Mouse (Mus musculus) hindbrain, embryonic 13.5 days (tissue): ENCODE results near the gene Gm5799. TPM values are rescaled to one million over a fixed set of nuclear protein-coding genes. Genes with fewer than 3 reads are reported as not detected.
"Not testable (repeated sequence)": the region's sequence is repeated elsewhere in the genome, so short reads cannot be mapped to it uniquely, and the experiment has no call there.

Experiments
- ATAC-seq: fragments of 200-750 bp; cut with Nextera tagmentation; 2 replicates; pipeline ENCODE4 v1.8.0; 2017; ENCODE audit warnings: moderate TSS enrichment; ENCODE audit not compliant: low FRiP score
- H3K27ac ChIP-seq: fragments of 300-500 bp; sonication (generic); 2 replicates; pipeline ENCODE4 v1.5.1; 2015; ENCODE audit warnings: inconsistent platforms, mild to moderate bottlenecking, moderate library complexity
- H3K27me3 ChIP-seq: fragments of 300-500 bp; sonication (generic); 2 replicates; pipeline ENCODE4 v1.6.1; 2015; ENCODE audit warnings: mild to moderate bottlenecking, inconsistent platforms
- H3K36me3 ChIP-seq: fragments of 300-500 bp; sonication (generic); 2 replicates; pipeline ENCODE4 v1.6.1; 2015; ENCODE audit warnings: mild to moderate bottlenecking, inconsistent platforms
- H3K4me1 ChIP-seq: fragments of 300-500 bp; sonication (generic); replicated peaks from 2 replicates; pipeline ENCODE4 v1.6.1; 2015; ENCODE audit warnings: inconsistent platforms
- H3K4me2 ChIP-seq: fragments of 300-500 bp; sonication (generic); 2 replicates; pipeline ENCODE4 v1.6.1; 2015; ENCODE audit warnings: inconsistent platforms, mild to moderate bottlenecking, moderate library complexity
- H3K4me3 ChIP-seq: fragments of 300-500 bp; sonication (generic); 2 replicates; pipeline ENCODE4 v1.5.1; 2015; ENCODE audit warnings: mild to moderate bottlenecking, inconsistent platforms
- H3K9ac ChIP-seq: fragments of 300-500 bp; sonication (generic); 2 replicates; pipeline ENCODE4 v1.6.1; 2015; ENCODE audit warnings: mild to moderate bottlenecking, inconsistent platforms
- H3K9me3 ChIP-seq: fragments of 300-500 bp; sonication (generic); 2 replicates; pipeline ENCODE4 v1.6.1; 2016; ENCODE audit warnings: inconsistent platforms
- WGBS: fragments of 180-500 bp; shearing (Covaris S2); methylation state at CpG from one replicate; pipeline ENCODE4 v1.1.7; 2015; 5-methylcytosine and 5-hydroxymethylcytosine counted together
- polyA plus RNA-seq: library from polyadenylated mRNA; unstranded; fragments of >200 nt; fragmentation: Nextera tagmentation; extraction: Ambion mirVana; gene quantifications from 2 replicates; pipeline ENCODE4 v1.2.1, GENCODE M21; 2015

The Gm5799 gene
- not detected in 2 replicates for polyA plus RNA-seq

DNA sequence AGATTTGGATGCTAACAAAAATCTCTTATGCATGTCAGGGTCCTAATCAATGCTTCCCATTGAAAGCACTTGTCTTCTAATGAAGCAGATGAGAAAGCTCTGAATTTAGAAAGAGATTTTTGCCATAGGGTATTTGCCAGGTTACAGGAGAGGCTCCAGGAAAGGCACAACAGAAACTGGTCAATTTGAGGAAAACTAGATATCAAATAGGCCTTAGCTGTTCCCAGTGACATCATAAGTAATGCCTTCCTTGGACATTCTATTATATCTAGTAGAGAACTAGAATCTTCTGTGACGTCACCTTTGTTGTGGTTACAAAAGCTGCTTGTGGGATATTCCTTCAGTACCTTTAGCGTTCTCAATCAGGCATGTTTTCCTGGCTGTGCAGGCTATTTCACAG is at the start of gene Gm5799:
Gene Gm5799, plus strand, starts transcription at position 301 of the 400 bp plus-strand sequence.
- H3K4me3 ChIP-seq, H3K27me3 ChIP-seq, H3K9ac ChIP-seq, H3K4me2 ChIP-seq, H3K36me3 ChIP-seq, H3K27ac ChIP-seq, ATAC-seq, H3K9me3 ChIP-seq, H3K4me1 ChIP-seq: not testable (repeated sequence)
- 90% methylated on average over 2 of the region's 2 CpGs for WGBS

DNA sequence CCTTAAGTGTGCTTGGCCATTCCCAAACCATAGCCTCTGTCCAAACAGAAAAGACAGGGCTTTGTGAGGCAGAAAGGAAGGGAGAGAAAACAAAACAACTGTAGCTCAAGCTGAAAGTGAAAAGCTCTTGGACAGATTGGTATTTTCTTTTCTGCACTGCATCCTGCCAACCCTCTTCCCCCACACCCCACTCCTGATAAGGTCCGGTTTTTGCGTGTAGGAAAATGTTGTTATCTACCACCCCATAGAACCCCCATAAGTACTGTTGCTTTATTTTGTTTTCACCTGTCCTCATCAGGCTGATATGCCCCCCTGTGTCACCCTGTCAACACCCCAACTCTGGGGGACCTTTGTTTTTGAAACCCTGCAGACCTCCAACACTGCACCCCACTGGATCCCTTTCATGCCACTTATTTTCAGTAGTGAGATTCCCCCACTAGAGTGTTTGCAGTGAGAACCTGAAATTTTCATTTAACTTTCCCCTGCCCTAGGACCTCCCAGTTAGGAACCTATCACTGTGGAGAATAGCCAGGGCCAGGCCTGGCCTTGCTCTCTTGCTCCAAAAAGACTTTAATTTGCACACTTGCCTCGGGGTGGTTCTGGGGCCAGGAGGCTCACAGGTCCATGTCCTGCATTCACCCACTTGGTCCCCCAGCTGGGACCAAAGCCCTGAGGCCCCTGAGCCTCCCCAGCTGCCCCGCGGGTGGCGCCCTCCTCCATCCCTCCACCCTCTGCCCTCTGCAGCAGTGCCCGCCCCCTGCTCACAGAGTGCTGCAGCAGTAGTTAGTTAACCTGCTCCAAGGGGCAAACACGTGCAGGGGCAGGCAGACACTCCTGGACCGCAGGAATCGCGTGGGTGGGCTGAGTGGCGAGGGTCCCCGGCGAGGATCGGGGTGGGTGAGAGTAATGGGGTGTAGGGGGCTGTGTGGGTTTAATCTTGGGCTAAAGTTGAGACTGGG is 12.0 kb upstream of the Gm5799 start:
- not testable (repeated sequence) for H3K36me3 ChIP-seq, H3K27ac ChIP-seq, H3K4me2 ChIP-seq, ATAC-seq, H3K9me3 ChIP-seq, H3K4me3 ChIP-seq, H3K27me3 ChIP-seq, H3K9ac ChIP-seq, H3K4me1 ChIP-seq
- WGBS = 36% methylated on average over 14 of the region's 15 CpGs

DNA sequence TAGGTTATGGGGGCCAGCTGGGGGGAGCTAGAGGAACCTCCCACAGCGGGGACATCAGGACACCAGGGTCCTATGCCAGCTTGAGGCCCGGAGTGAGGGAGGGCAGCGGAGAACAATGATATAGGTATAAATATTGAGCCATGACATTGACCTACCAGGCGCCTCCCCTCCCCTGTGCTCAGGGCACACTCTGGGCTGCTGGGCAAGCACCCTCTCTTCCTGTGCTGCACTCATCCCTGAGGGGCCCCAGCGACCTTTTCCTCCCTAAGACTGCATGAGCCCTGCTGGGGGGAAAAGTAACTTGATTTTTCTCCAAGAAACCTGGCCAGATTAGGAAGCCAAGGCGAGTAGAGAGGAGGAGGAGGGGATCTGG is 11.4 kb upstream of the Gm5799 start:
- H3K27ac ChIP-seq, H3K27me3 ChIP-seq, H3K4me2 ChIP-seq, H3K9ac ChIP-seq, H3K9me3 ChIP-seq, H3K4me3 ChIP-seq, H3K4me1 ChIP-seq, H3K36me3 ChIP-seq, ATAC-seq: not testable (repeated sequence)
- WGBS = no CpG with 5 or more reads among the region's 6 CpGs

DNA sequence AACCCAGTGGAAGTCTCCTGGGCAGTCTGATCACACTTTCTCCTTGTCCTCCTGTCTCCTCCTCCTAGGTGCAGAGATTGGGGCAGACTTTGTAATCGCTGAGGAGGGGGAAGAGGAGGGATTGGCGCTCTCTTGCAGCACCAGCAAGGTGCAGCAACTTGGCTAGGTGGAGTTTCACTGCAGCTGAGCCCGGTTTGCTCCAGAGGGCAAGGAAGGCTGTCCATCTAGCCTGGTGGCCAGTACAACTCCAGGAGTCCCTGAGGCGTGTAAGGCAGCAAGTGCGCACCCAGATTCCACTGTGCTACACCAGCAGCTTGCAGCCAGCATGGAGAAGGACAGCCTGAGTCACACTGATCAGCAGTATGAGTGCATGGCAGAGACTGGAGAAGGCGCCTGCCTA is 11.0 kb upstream of the Gm5799 start:
- not testable (repeated sequence) for H3K9me3 ChIP-seq, H3K4me2 ChIP-seq, H3K4me3 ChIP-seq, H3K27me3 ChIP-seq, H3K36me3 ChIP-seq, ATAC-seq, H3K27ac ChIP-seq, H3K9ac ChIP-seq, H3K4me1 ChIP-seq
- 57% methylated on average over 5 of the region's 6 CpGs for WGBS

DNA sequence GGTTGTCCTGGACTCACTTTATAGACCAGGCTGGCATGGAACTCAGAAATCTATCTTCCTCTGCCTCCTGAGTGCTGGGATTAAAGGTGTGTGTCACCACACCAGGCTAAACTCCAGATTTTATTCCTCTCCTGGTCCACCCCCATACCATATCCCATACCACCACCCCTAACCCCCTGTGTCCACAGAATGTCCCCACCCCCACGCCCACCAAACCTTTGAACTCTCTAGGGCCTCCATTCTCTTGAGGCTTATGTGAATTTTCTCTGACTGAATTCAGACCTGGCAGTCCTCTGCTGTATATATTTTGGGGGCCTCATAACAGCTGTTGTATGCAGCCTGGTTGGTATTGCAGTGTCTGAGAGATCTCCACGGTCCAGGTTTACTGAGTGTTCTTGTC is 5.2 kb upstream of the Gm5799 start:
- not testable (repeated sequence) for H3K27ac ChIP-seq, H3K27me3 ChIP-seq, H3K4me2 ChIP-seq, H3K4me3 ChIP-seq, H3K9ac ChIP-seq, H3K9me3 ChIP-seq, ATAC-seq, H3K36me3 ChIP-seq, H3K4me1 ChIP-seq
- WGBS = 83% methylated on average over 2 of the region's 2 CpGs

DNA sequence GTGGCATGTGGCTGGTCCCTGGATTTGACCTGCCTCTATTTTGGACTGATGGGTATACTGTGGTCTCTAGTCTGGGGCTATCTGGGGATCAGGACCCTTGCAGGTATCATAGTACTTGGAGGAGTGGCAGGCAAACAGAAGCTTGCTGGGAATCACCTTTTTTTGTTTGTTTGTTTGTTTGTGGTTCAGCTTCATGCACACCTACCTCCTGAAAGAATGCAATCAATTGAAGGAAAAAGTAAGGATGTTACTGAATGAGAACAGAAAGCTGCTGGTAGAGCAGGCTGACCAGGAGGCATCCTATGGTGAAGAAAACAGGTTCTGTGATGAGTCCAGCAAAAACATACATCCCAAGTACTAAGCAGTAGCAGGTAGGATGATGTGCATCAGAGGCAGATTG is 2.9 kb downstream of the Gm5799 start:
- not testable (repeated sequence) for H3K9me3 ChIP-seq, H3K4me2 ChIP-seq, H3K36me3 ChIP-seq, H3K4me1 ChIP-seq, H3K4me3 ChIP-seq, H3K27ac ChIP-seq, ATAC-seq, H3K9ac ChIP-seq, H3K27me3 ChIP-seq

DNA sequence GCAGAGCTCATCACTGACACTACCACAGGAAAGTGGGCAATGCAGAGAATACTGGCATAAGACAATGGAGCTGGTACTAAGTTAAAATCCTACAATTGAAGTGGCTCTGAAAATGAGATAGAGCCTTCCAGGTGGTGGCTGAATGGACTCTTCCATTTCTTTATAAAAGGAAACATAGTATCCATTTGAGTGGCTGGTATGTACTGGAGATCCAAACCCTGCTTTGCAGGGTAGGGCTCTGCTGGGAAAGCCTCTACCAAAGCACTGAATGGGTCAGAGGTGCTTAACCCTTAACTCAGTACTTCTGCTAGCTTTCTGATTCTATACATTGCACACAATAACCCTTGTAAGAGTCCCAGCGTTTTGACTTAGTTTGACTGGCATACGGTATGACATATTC is 8.9 kb downstream of the Gm5799 start:
- not testable (repeated sequence) for H3K4me1 ChIP-seq, H3K4me3 ChIP-seq, H3K27ac ChIP-seq, H3K9ac ChIP-seq, H3K36me3 ChIP-seq, H3K27me3 ChIP-seq, H3K4me2 ChIP-seq, H3K9me3 ChIP-seq, ATAC-seq
- WGBS = 89% methylated on average over 2 of the region's 2 CpGs

DNA sequence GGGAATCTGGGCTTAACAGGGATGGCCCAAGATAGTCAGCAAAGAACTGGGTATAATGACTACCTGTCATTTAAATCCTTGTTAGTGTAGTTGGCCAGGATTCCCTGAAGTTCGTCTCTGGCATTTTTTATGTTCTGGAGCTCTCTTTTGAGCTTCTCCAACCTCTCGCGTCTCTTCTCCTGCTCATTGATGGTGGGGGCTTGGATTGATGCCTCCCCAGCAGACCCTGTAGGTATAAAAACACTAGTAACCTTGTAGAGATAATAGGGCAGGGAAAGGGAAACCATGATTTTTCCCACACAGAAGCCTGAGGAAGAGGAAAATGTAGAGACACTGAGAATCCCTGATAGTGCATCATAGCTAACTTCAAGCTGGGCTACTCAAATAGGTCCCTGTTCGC is 34.6 kb downstream of the Gm5799 start:
- not testable (repeated sequence) for H3K27me3 ChIP-seq, ATAC-seq, H3K9ac ChIP-seq, H3K27ac ChIP-seq, H3K4me1 ChIP-seq, H3K4me2 ChIP-seq, H3K36me3 ChIP-seq, H3K4me3 ChIP-seq, H3K9me3 ChIP-seq
- WGBS = 92% methylated on average over 4 of the region's 4 CpGs

DNA sequence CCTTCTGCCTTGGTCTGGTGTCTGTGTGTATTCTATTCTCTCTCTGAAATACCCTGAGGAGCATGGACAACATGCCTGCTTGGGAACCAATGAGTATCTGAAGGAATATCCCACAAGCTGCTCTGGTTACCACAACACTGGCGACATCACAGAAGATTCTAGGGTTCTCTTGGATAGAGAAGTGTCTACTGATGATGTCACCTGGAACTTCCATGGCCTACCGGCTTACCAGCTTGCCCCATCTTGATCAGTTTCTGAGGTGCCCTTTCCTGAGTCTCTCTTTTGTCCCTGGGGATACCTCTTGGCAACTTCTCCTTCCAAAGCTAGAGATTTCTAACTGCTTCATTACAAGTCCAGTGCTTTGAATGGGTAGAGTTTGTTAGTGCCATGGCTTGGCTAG is 35.7 kb downstream of the Gm5799 start, which contains the start of gene Gm17654:
Gene Gm17654, minus strand, starts transcription at position 101 of the 400 bp plus-strand sequence.
- not testable (repeated sequence) for H3K9ac ChIP-seq, H3K9me3 ChIP-seq, H3K4me2 ChIP-seq, H3K27me3 ChIP-seq, H3K4me3 ChIP-seq, H3K27ac ChIP-seq, ATAC-seq, H3K4me1 ChIP-seq, H3K36me3 ChIP-seq
- WGBS = 79% methylated on average over 1 of the region's 2 CpGs

Other genes with a start within 250 kb of the Gm5799 start
- gene Gm8127, start 249.7 kb upstream of the Gm5799 start, polyA plus RNA-seq = not detected in 2 replicates
- not detected in 2 replicates for gene 1700001F09Rik, start 195.8 kb upstream of the Gm5799 start, polyA plus RNA-seq
- gene Gm8138, start 127.2 kb upstream of the Gm5799 start, polyA plus RNA-seq = not detected in 2 replicates
- not detected in 2 replicates for gene Gm17654, start 35.6 kb downstream of the Gm5799 start, polyA plus RNA-seq
- gene Gm10375, start 64.4 kb downstream of the Gm5799 start, polyA plus RNA-seq = not detected in 2 replicates
- not detected in 2 replicates for gene Gm8165, start 133.6 kb downstream of the Gm5799 start, polyA plus RNA-seq
- gene Gm7324, start 154.3 kb downstream of the Gm5799 start, polyA plus RNA-seq = 0.49 and 1.1 TPM in 2 replicates
- gene Gm16506, start 183.9 kb downstream of the Gm5799 start, polyA plus RNA-seq = not detected in 2 replicates
- gene Gm6526, start 204.3 kb downstream of the Gm5799 start, polyA plus RNA-seq = not detected in 2 replicates
- not detected in 2 replicates for gene Gm8180, start 241.2 kb downstream of the Gm5799 start, polyA plus RNA-seq